Mouse (Mus musculus): ENCODE data around the gene Nfasc. TPM values are rescaled to one million over a fixed set of nuclear protein-coding genes. Genes with fewer than 3 reads are reported as not detected.

Gene Nfasc
- polyA plus RNA-seq, 1 experiment, result 0.49 TPM

GRCm38 (mm10) chr1:132647958-132648357 is 93.6 kb downstream of the Nfasc start:
- Histone ChIP-seq H3K4me3 (ENCODE audit: control insufficient read depth, low read depth, low read length) (no peak overlapping the region), H3K4me1 (ENCODE audit: control insufficient read depth, insufficient read depth, low read length) (no peaks in the 10 kb centered on the region), H3K27ac (ENCODE audit: control insufficient read depth, insufficient read depth, low read depth, low read length) (no peak overlapping the region), H3K36me3 (ENCODE audit: control insufficient read depth, insufficient read depth, low read length) (no peaks in the 10 kb centered on the region), H3K27me3 (ENCODE audit: control insufficient read depth, insufficient read depth, low read length) (no peaks in the 10 kb centered on the region)
- TF ChIP-seq CTCF (IDR thresholded peaks at IDR 0.05; ENCODE audit: control insufficient read depth, insufficient read depth, insufficient replicate concordance, low read depth, low read length), result no peak
- TF ChIP-seq POLR2A (IDR thresholded peaks at IDR 0.05; ENCODE audit: control insufficient read depth, low read depth, low read length), result no peak

- Histone ChIP-seq H3K27ac (ENCODE audit: control insufficient read depth, insufficient read depth, low read depth, low read length) (no peak overlapping the region), H3K4me1 (ENCODE audit: control insufficient read depth, insufficient read depth, low read length) (no peaks in the 10 kb centered on the region), H3K36me3 (ENCODE audit: control insufficient read depth, insufficient read depth, low read length) (no peaks in the 10 kb centered on the region), H3K27me3 (ENCODE audit: control insufficient read depth, insufficient read depth, low read length) (no peaks in the 10 kb centered on the region), H3K4me3 (ENCODE audit: control insufficient read depth, low read depth, low read length) (no peak overlapping the region)
- TF ChIP-seq POLR2A (IDR thresholded peaks at IDR 0.05; ENCODE audit: control insufficient read depth, low read depth, low read length) (no peak), CTCF (IDR thresholded peaks at IDR 0.05; ENCODE audit: control insufficient read depth, insufficient read depth, insufficient replicate concordance, low read depth, low read length) (no peak)
Observed at GRCm38 (mm10) chr1:132641049-132641795, 100.4 kb downstream of the Nfasc start.

DNA sequence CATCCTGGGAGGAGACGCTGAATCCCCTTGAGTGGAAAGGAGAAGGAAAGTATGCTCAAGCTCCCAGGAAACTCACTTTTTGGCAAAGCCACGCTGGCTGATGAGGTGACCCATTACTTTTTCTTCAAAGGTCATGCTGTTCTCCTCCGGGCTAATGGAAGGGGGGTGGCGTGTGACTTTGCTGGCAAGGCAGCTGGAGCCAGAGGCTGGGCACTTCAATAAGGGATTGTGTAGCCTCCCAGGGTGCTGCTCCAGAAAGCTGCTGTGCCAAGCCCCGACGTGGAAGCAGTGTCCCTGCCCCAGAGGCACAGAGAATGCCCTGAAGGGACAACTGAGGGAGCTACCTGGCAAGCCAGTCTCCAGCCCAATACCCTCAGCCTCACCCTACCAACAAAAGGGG is 101.3 kb downstream of the Nfasc start:
- H3K4me3 ChIP-seq (ENCODE audit: control insufficient read depth, low read depth, low read length), result no peak overlapping the region
- no peaks in the 10 kb centered on the region for H3K36me3 ChIP-seq (ENCODE audit: control insufficient read depth, insufficient read depth, low read length)
- H3K27me3 ChIP-seq (ENCODE audit: control insufficient read depth, insufficient read depth, low read length), result no peaks in the 10 kb centered on the region
- no peak for TF ChIP-seq POLR2A (IDR thresholded peaks at IDR 0.05; ENCODE audit: control insufficient read depth, low read depth, low read length)
- no peak for TF ChIP-seq CTCF (IDR thresholded peaks at IDR 0.05; ENCODE audit: control insufficient read depth, insufficient read depth, insufficient replicate concordance, low read depth, low read length)
- no peak overlapping the region for H3K27ac ChIP-seq (ENCODE audit: control insufficient read depth, insufficient read depth, low read depth, low read length)
- H3K4me1 ChIP-seq (ENCODE audit: control insufficient read depth, insufficient read depth, low read length), result no peaks in the 10 kb centered on the region

- no peak for TF ChIP-seq POLR2A (IDR thresholded peaks at IDR 0.05; ENCODE audit: control insufficient read depth, low read depth, low read length)
- TF ChIP-seq CTCF (IDR thresholded peaks at IDR 0.05; ENCODE audit: control insufficient read depth, insufficient read depth, insufficient replicate concordance, low read depth, low read length), result no peak
- no peaks in the 10 kb centered on the region for H3K27me3 ChIP-seq (ENCODE audit: control insufficient read depth, insufficient read depth, low read length)
- no peak overlapping the region for H3K27ac ChIP-seq (ENCODE audit: control insufficient read depth, insufficient read depth, low read depth, low read length)
- no peak overlapping the region for H3K4me3 ChIP-seq (ENCODE audit: control insufficient read depth, low read depth, low read length)
- no peaks in the 10 kb centered on the region for H3K36me3 ChIP-seq (ENCODE audit: control insufficient read depth, insufficient read depth, low read length)
- H3K4me1 ChIP-seq (ENCODE audit: control insufficient read depth, insufficient read depth, low read length), result no peaks in the 10 kb centered on the region
Observed at GRCm38 (mm10) chr1:132637346-132637745, 104.3 kb downstream of the Nfasc start.

GRCm38 (mm10) chr1:132629611-132630370 is 111.8 kb downstream of the Nfasc start:
- Histone ChIP-seq H3K36me3 (ENCODE audit: control insufficient read depth, insufficient read depth, low read length) (no peaks in the 10 kb centered on the region), H3K27me3 (ENCODE audit: control insufficient read depth, insufficient read depth, low read length) (no peaks in the 10 kb centered on the region), H3K4me3 (ENCODE audit: control insufficient read depth, low read depth, low read length) (no peak overlapping the region), H3K4me1 (ENCODE audit: control insufficient read depth, insufficient read depth, low read length) (no peaks in the 10 kb centered on the region; the same call in 1 of the 2 replicates), H3K27ac (ENCODE audit: control insufficient read depth, insufficient read depth, low read depth, low read length) (no peak overlapping the region)
- TF ChIP-seq CTCF (IDR thresholded peaks at IDR 0.05; ENCODE audit: control insufficient read depth, insufficient read depth, insufficient replicate concordance, low read depth, low read length) (no peak), POLR2A (IDR thresholded peaks at IDR 0.05; ENCODE audit: control insufficient read depth, low read depth, low read length) (no peak)

DNA sequence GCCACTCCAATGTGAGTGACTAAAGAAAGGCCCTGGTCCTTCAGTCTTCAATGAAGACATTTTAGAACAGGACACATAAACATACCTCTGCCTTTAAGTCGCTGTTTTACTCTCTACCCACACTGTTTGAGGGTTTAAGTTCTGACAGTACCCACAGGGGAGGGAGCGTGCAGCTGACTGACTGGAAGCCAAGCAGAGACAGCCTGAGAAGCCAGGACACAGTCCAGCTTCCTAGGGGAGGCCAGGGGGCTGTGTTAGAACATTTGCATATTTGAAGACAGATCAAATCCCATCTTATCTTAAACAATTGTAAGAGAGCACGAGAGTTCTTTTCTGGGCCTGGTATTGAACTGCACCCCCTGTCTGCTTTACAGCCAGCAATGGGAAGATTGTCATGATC is 113.0 kb downstream of the Nfasc start:
- H3K4me1 ChIP-seq (ENCODE audit: control insufficient read depth, insufficient read depth, low read length), result peaks cover 4% of the 10 kb centered on the region
- no peaks in the 10 kb centered on the region for H3K27me3 ChIP-seq (ENCODE audit: control insufficient read depth, insufficient read depth, low read length)
- no peak overlapping the region for H3K4me3 ChIP-seq (ENCODE audit: control insufficient read depth, low read depth, low read length)
- no peak for TF ChIP-seq CTCF (IDR thresholded peaks at IDR 0.05; ENCODE audit: control insufficient read depth, insufficient read depth, insufficient replicate concordance, low read depth, low read length)
- H3K27ac ChIP-seq (ENCODE audit: control insufficient read depth, insufficient read depth, low read depth, low read length), result no peak overlapping the region
- H3K36me3 ChIP-seq (ENCODE audit: control insufficient read depth, insufficient read depth, low read length), result no peaks in the 10 kb centered on the region

DNA sequence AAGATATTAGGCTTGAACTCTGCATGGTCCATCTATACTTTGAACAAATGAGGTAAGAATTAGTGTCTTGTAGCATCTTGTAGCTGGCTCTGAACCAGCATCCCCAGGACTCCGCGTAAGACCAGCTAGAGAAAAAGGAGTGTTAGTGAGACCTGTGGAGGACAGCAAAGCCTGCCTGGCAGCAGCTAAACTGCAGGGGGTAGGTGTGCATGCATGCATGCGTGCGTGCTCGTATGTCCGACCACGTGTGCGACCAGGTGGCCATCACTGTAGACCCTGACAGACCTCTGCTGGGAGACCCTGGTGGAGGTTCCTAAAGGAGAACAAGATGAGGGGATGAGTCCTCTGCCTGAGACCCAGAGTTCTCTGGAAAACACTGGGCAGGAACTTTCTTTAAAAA is 113.4 kb downstream of the Nfasc start:
- Histone ChIP-seq H3K36me3 (ENCODE audit: control insufficient read depth, insufficient read depth, low read length) (no peaks in the 10 kb centered on the region), H3K4me1 (ENCODE audit: control insufficient read depth, insufficient read depth, low read length) (peaks cover 4% of the 10 kb centered on the region), H3K27me3 (ENCODE audit: control insufficient read depth, insufficient read depth, low read length) (no peaks in the 10 kb centered on the region), H3K4me3 (ENCODE audit: control insufficient read depth, low read depth, low read length) (no peak overlapping the region), H3K27ac (ENCODE audit: control insufficient read depth, insufficient read depth, low read depth, low read length) (no peak overlapping the region)
- TF ChIP-seq CTCF (IDR thresholded peaks at IDR 0.05; ENCODE audit: control insufficient read depth, insufficient read depth, insufficient replicate concordance, low read depth, low read length), result no peak
- TF ChIP-seq POLR2A (IDR thresholded peaks at IDR 0.05; ENCODE audit: control insufficient read depth, low read depth, low read length), result no peak
